Mouse (Mus musculus): ENCODE measurements around the gene Bdnf. TPM values are rescaled to one million over a fixed set of nuclear protein-coding genes. Genes with fewer than 3 reads are reported as not detected.

The Bdnf gene
- polyA plus RNA-seq, 1 experiment from 2014 or later, result 3.2 TPM

GRCm38 (mm10) chr2:109694838-109695225 lies 20.3 kb downstream of the Bdnf start:
- H3K9ac ChIP-seq (replicated peaks; ENCODE audit: low read depth, low read length), result no peak overlapping the region
- no peaks in the 10 kb centered on the region for H3K27me3 ChIP-seq (ENCODE audit: control insufficient read depth, insufficient read depth, low read length)
- H3K4me3 ChIP-seq (ENCODE audit: low read depth, low read length), result peak overlapping the region; percentile 62
- no peaks in the 10 kb centered on the region for H3K9me3 ChIP-seq (ENCODE audit: control insufficient read depth, low read depth, low read length)
- 0% methylated on average over 12 of the region's 12 CpGs for WGBS
- 0 out of 2 replicates have a peak, but pooled peaks cover 5% of the 10 kb centered on the region for H3K4me1 ChIP-seq (ENCODE audit: control insufficient read depth, insufficient read depth, low read length)
- no peak overlapping the region for H3K27ac ChIP-seq (ENCODE audit: low read length)
- peak overlapping the region; percentile 70 for H3K4me2 ChIP-seq (replicated peaks; ENCODE audit: low read depth, low read length)
- peak; percentile 68; the same call in 1 of the 2 replicates for ATAC-seq (ENCODE audit: insufficient number of reproducible peaks, insufficient read depth, low FRiP score, low read depth)
- no peaks in the 10 kb centered on the region for H3K36me3 ChIP-seq (ENCODE audit: control insufficient read depth, insufficient read depth, low read length)

- H3K27me3 ChIP-seq (ENCODE audit: control insufficient read depth, insufficient read depth, low read length), result no peaks in the 10 kb centered on the region
- no peaks in the 10 kb centered on the region for H3K36me3 ChIP-seq (ENCODE audit: control insufficient read depth, insufficient read depth, low read length)
- ATAC-seq (ENCODE audit: insufficient number of reproducible peaks, insufficient read depth, low FRiP score, low read depth), result no peak
- no peaks in the 10 kb centered on the region for H3K9me3 ChIP-seq (ENCODE audit: control insufficient read depth, low read depth, low read length)
- 0 out of 2 replicates have a peak, but pooled peaks cover 5% of the 10 kb centered on the region for H3K4me1 ChIP-seq (ENCODE audit: control insufficient read depth, insufficient read depth, low read length)
- no peak overlapping the region for H3K9ac ChIP-seq (replicated peaks; ENCODE audit: low read depth, low read length)
- no peak overlapping the region for H3K27ac ChIP-seq (ENCODE audit: low read length)
- 35% methylated on average over 4 of the region's 4 CpGs for WGBS
- H3K4me3 ChIP-seq (ENCODE audit: low read depth, low read length), result no peak overlapping the region
- no peak overlapping the region for H3K4me2 ChIP-seq (replicated peaks; ENCODE audit: low read depth, low read length)
Observed at GRCm38 (mm10) chr2:109697151-109697550, 22.7 kb downstream of the Bdnf start.

GRCm38 (mm10) chr2:109700291-109700690 lies 25.8 kb downstream of the Bdnf start:
- Histone ChIP-seq H3K4me2 (replicated peaks; ENCODE audit: low read depth, low read length) (no peak overlapping the region), H3K9me3 (ENCODE audit: control insufficient read depth, low read depth, low read length) (no peaks in the 10 kb centered on the region), H3K27me3 (ENCODE audit: control insufficient read depth, insufficient read depth, low read length) (no peaks in the 10 kb centered on the region), H3K9ac (replicated peaks; ENCODE audit: low read depth, low read length) (no peak overlapping the region), H3K36me3 (ENCODE audit: control insufficient read depth, insufficient read depth, low read length) (no peaks in the 10 kb centered on the region), H3K27ac (ENCODE audit: low read length) (no peak overlapping the region), H3K4me1 (ENCODE audit: control insufficient read depth, insufficient read depth, low read length) (no peaks in the 10 kb centered on the region), H3K4me3 (ENCODE audit: low read depth, low read length) (no peak overlapping the region)
- no peak for ATAC-seq (ENCODE audit: insufficient number of reproducible peaks, insufficient read depth, low FRiP score, low read depth)
- 73% methylated on average over 5 of the region's 5 CpGs for WGBS

GRCm38 (mm10) chr2:109703588-109703987 lies 29.1 kb downstream of the Bdnf start:
- H3K27me3 ChIP-seq (ENCODE audit: control insufficient read depth, insufficient read depth, low read length), result no peaks in the 10 kb centered on the region
- H3K4me2 ChIP-seq (replicated peaks; ENCODE audit: low read depth, low read length), result no peak overlapping the region
- ATAC-seq (ENCODE audit: insufficient number of reproducible peaks, insufficient read depth, low FRiP score, low read depth), result no peak
- no peak overlapping the region for H3K9ac ChIP-seq (replicated peaks; ENCODE audit: low read depth, low read length)
- H3K9me3 ChIP-seq (ENCODE audit: control insufficient read depth, low read depth, low read length), result no peaks in the 10 kb centered on the region
- no peak overlapping the region for H3K4me3 ChIP-seq (ENCODE audit: low read depth, low read length)
- H3K4me1 ChIP-seq (ENCODE audit: control insufficient read depth, insufficient read depth, low read length), result no peaks in the 10 kb centered on the region
- no peaks in the 10 kb centered on the region for H3K36me3 ChIP-seq (ENCODE audit: control insufficient read depth, insufficient read depth, low read length)
- WGBS, result 85% methylated on average over 4 of the region's 4 CpGs
- H3K27ac ChIP-seq (ENCODE audit: low read length), result no peak overlapping the region

GRCm38 (mm10) chr2:109704053-109704452 lies 29.6 kb downstream of the Bdnf start:
- Histone ChIP-seq H3K27me3 (ENCODE audit: control insufficient read depth, insufficient read depth, low read length) (no peaks in the 10 kb centered on the region), H3K4me1 (ENCODE audit: control insufficient read depth, insufficient read depth, low read length) (no peaks in the 10 kb centered on the region), H3K4me2 (replicated peaks; ENCODE audit: low read depth, low read length) (no peak overlapping the region), H3K9ac (replicated peaks; ENCODE audit: low read depth, low read length) (no peak overlapping the region), H3K27ac (ENCODE audit: low read length) (no peak overlapping the region), H3K36me3 (ENCODE audit: control insufficient read depth, insufficient read depth, low read length) (no peaks in the 10 kb centered on the region), H3K9me3 (ENCODE audit: control insufficient read depth, low read depth, low read length) (no peaks in the 10 kb centered on the region), H3K4me3 (ENCODE audit: low read depth, low read length) (no peak overlapping the region)
- no peak for ATAC-seq (ENCODE audit: insufficient number of reproducible peaks, insufficient read depth, low FRiP score, low read depth)
- WGBS, result 85% methylated on average over 5 of the region's 5 CpGs

GRCm38 (mm10) chr2:109706524-109706923 lies 32.0 kb downstream of the Bdnf start:
- H3K4me3 ChIP-seq (ENCODE audit: low read depth, low read length), result no peak overlapping the region
- no peak overlapping the region for H3K4me2 ChIP-seq (replicated peaks; ENCODE audit: low read depth, low read length)
- ATAC-seq (ENCODE audit: insufficient number of reproducible peaks, insufficient read depth, low FRiP score, low read depth), result no peak
- no peak overlapping the region for H3K9ac ChIP-seq (replicated peaks; ENCODE audit: low read depth, low read length)
- no peaks in the 10 kb centered on the region for H3K27me3 ChIP-seq (ENCODE audit: control insufficient read depth, insufficient read depth, low read length)
- no peaks in the 10 kb centered on the region for H3K36me3 ChIP-seq (ENCODE audit: control insufficient read depth, insufficient read depth, low read length)
- no peaks in the 10 kb centered on the region for H3K9me3 ChIP-seq (ENCODE audit: control insufficient read depth, low read depth, low read length)
- no peak overlapping the region for H3K27ac ChIP-seq (ENCODE audit: low read length)
- no peaks in the 10 kb centered on the region for H3K4me1 ChIP-seq (ENCODE audit: control insufficient read depth, insufficient read depth, low read length)
- 79% methylated on average over 8 of the region's 8 CpGs for WGBS

- Histone ChIP-seq H3K9me3 (ENCODE audit: control insufficient read depth, low read depth, low read length) (no peaks in the 10 kb centered on the region), H3K4me2 (replicated peaks; ENCODE audit: low read depth, low read length) (no peak overlapping the region), H3K27me3 (ENCODE audit: control insufficient read depth, insufficient read depth, low read length) (no peaks in the 10 kb centered on the region), H3K36me3 (ENCODE audit: control insufficient read depth, insufficient read depth, low read length) (no peaks in the 10 kb centered on the region), H3K4me3 (ENCODE audit: low read depth, low read length) (no peak overlapping the region), H3K27ac (ENCODE audit: low read length) (no peak overlapping the region), H3K9ac (replicated peaks; ENCODE audit: low read depth, low read length) (no peak overlapping the region), H3K4me1 (ENCODE audit: control insufficient read depth, insufficient read depth, low read length) (no peaks in the 10 kb centered on the region)
- 89% methylated on average over 7 of the region's 7 CpGs for WGBS
- ATAC-seq (ENCODE audit: insufficient number of reproducible peaks, insufficient read depth, low FRiP score, low read depth), result no peak
Observed at GRCm38 (mm10) chr2:109709346-109709745, 34.8 kb downstream of the Bdnf start.

GRCm38 (mm10) chr2:109711049-109711448 lies 36.5 kb downstream of the Bdnf start:
- Histone ChIP-seq H3K27me3 (ENCODE audit: control insufficient read depth, insufficient read depth, low read length) (no peaks in the 10 kb centered on the region), H3K4me1 (ENCODE audit: control insufficient read depth, insufficient read depth, low read length) (no peaks in the 10 kb centered on the region)
- 87% methylated on average over 1 of the region's 1 CpGs for WGBS

GRCm38 (mm10) chr2:109725261-109725660 lies 50.8 kb downstream of the Bdnf start:
- 78% methylated on average over 3 of the region's 3 CpGs for WGBS
- Histone ChIP-seq H3K4me3 (ENCODE audit: low read depth, low read length) (no peak overlapping the region), H3K4me1 (ENCODE audit: control insufficient read depth, insufficient read depth, low read length) (no peaks in the 10 kb centered on the region), H3K27ac (ENCODE audit: low read length) (no peak overlapping the region), H3K9me3 (ENCODE audit: control insufficient read depth, low read depth, low read length) (no peaks in the 10 kb centered on the region), H3K4me2 (replicated peaks; ENCODE audit: low read depth, low read length) (no peak overlapping the region), H3K36me3 (ENCODE audit: control insufficient read depth, insufficient read depth, low read length) (no peaks in the 10 kb centered on the region), H3K9ac (replicated peaks; ENCODE audit: low read depth, low read length) (no peak overlapping the region), H3K27me3 (ENCODE audit: control insufficient read depth, insufficient read depth, low read length) (no peaks in the 10 kb centered on the region)
- ATAC-seq (ENCODE audit: insufficient number of reproducible peaks, insufficient read depth, low FRiP score, low read depth), result no peak

More at GRCm38 (mm10) chr2:109711049-109711448, 36.5 kb downstream of the Bdnf start:
- Histone ChIP-seq H3K4me2 (replicated peaks; ENCODE audit: low read depth, low read length) (no peak overlapping the region), H3K9ac (replicated peaks; ENCODE audit: low read depth, low read length) (no peak overlapping the region), H3K4me3 (ENCODE audit: low read depth, low read length) (no peak overlapping the region), H3K27ac (ENCODE audit: low read length) (no peak overlapping the region), H3K9me3 (ENCODE audit: control insufficient read depth, low read depth, low read length) (no peaks in the 10 kb centered on the region), H3K36me3 (ENCODE audit: control insufficient read depth, insufficient read depth, low read length) (no peaks in the 10 kb centered on the region)
- ATAC-seq (ENCODE audit: insufficient number of reproducible peaks, insufficient read depth, low FRiP score, low read depth), result no peak

Data from stomach, embryonic 14.5 days (tissue).